8 mouse cellular contexts compared by ENCODE assay signal in genomic region chr14:34501804-34502474, GRCm38 (mm10). TPM values are rescaled to one million over a fixed set of nuclear protein-coding genes. Genes with fewer than 3 reads are reported as not detected.
DNase-seq lines count a peak whose midpoint lies in the region; ATAC-seq and TF ChIP-seq lines count a peak whose summit lies in the region.

No protein-coding gene starts in this region.

- no peak overlapping the region for H3K4me2 ChIP-seq in CH12.LX (ENCODE audit: insufficient read depth, low read depth, poor library complexity, severe bottlenecking)
- peak overlapping the region; percentile 51 for H3K4me2 ChIP-seq in embryonic facial prominence, embryonic 15.5 days (replicated peaks)

- DNase-seq in CH12.LX (ENCODE audit: extremely low read depth) = no peak
- peak; percentile 57 to 66 for DNase-seq in adrenal gland, postnatal 36 days
- peak; percentile 40 to 55 for DNase-seq in heart, postnatal 14 days
- peak; percentile 44 to 52 for DNase-seq in layer of hippocampus, postnatal 36 days
- DNase-seq in lung, postnatal 14 days = peak; percentile 44
- DNase-seq in right cerebral cortex, adult 18-20 months = peak; percentile 38
- DNase-seq in c-Kit-positive CD71-positive TER-119-positive erythroid progenitor cells, embryonic 14.5 days (ENCODE audit: low spot score) = no peak

- no peak for TF ChIP-seq EP300 in CH12.LX (IDR thresholded peaks at IDR 0.05; ENCODE audit: low read length)

- no peak for TF ChIP-seq POLR2A in CH12.LX (IDR thresholded peaks at IDR 0.05; ENCODE audit: low read depth, low read length)

- TF ChIP-seq CTCF in CH12.LX (conservative IDR thresholded peaks at IDR 0.05 in 1 of 2, IDR thresholded peaks at IDR 0.05 in 1 of 2; ENCODE audit: low read depth in 2 of 2, low read length in 2 of 2) = no peak

- WGBS in embryonic facial prominence, embryonic 15.5 days = under 1% methylated on average over 64 of the region's 77 CpGs

- H3K79me2 ChIP-seq in CH12.LX (replicated peaks; ENCODE audit: control insufficient read depth, extremely low read depth, insufficient read depth, poor library complexity, severe bottlenecking) = peaks cover 45% of the 10 kb centered on the region

- dilution Hi-C loops in CH12.LX (cut with MboI; ENCODE audit: extremely low pct_ligation_motif_present, extremely low pct_unique_long_range_greater_than_20kb, low sequenced_read_pairs) = no loop called here

- H3K36me3 ChIP-seq in CH12.LX (replicated peaks in 1 of 2; ENCODE audit: control insufficient read depth in 1 of 2, insufficient read depth in 1 of 2, low read length in 1 of 2) = no peaks in the 10 kb centered on the region
- H3K36me3 ChIP-seq in embryonic facial prominence, embryonic 15.5 days = no peaks in the 10 kb centered on the region

- H3K27me3 ChIP-seq in CH12.LX (replicated peaks) = no peaks in the 10 kb centered on the region
- no peaks in the 10 kb centered on the region for H3K27me3 ChIP-seq in embryonic facial prominence, embryonic 15.5 days

- H3K9me3 ChIP-seq in CH12.LX (replicated peaks; ENCODE audit: low read length) = no peaks in the 10 kb centered on the region
- no peaks in the 10 kb centered on the region for H3K9me3 ChIP-seq in embryonic facial prominence, embryonic 15.5 days (replicated peaks)

- peak overlapping the region; percentile 87 to 93 (median 92) for H3K4me3 ChIP-seq in CH12.LX (replicated peaks in 1 of 3; ENCODE audit: low read depth in 2 of 3, low read length in 2 of 3, poor library complexity in 1 of 3)
- peak overlapping the region; percentile 86 for H3K4me3 ChIP-seq in embryonic facial prominence, embryonic 15.5 days (replicated peaks)

- H3K9ac ChIP-seq in CH12.LX (ENCODE audit: insufficient read depth, low read depth) = peak overlapping the region; percentile 84
- H3K9ac ChIP-seq in embryonic facial prominence, embryonic 15.5 days = peak overlapping the region; percentile 93

- intact Hi-C loops in heart, postnatal 14 days (cut with DNase I) = loop anchor here (2.0 kb wide), 1 partner anchor 47 kb away; no protein-coding TSS in a partner anchor

- peak; percentile 53 for ATAC-seq in embryonic facial prominence, embryonic 15.5 days (ENCODE audit: insufficient number of reproducible peaks, low FRiP score, low TSS enrichment, low read depth)

- peaks cover 0 to 47% of the 10 kb centered on the region in 2 experiments; a peak in 3 of 4 replicates for H3K4me1 ChIP-seq in CH12.LX (ENCODE audit: control insufficient read depth in 1 of 2, insufficient read depth in 2 of 2)
- peaks cover 38% of the 10 kb centered on the region for H3K4me1 ChIP-seq in embryonic facial prominence, embryonic 15.5 days

- no peak for TF ChIP-seq RAD21 in CH12.LX (IDR thresholded peaks at IDR 0.05; ENCODE audit: low read depth, low read length)

- in situ Hi-C loops in CH12.LX (cut with MboI; ENCODE audit: low pct_ligation_motif_present, low pct_unique_long_range_greater_than_20kb, low sequenced_read_pairs) = loop anchor here (5.0 kb wide), 1 partner anchor 45 kb away; no protein-coding TSS in a partner anchor

- peak overlapping the region; percentile 65 for H3K27ac ChIP-seq in CH12.LX (ENCODE audit: insufficient read depth, low read depth)
- peak overlapping the region; percentile 96 for H3K27ac ChIP-seq in embryonic facial prominence, embryonic 15.5 days (replicated peaks)

TF ChIP-seq in CH12.LX, 34 proteins besides CTCF, POLR2A, EP300 and RAD21:
- TF ChIP-seq ZNF384 (IDR thresholded peaks at IDR 0.05; ENCODE audit: low read depth, low read length) = peak; percentile 34; the same call in 1 of the 2 replicates
- peak; percentile 98 for TF ChIP-seq UBTF (IDR thresholded peaks at IDR 0.05; ENCODE audit: low read depth, low read length)
- peak; percentile 43; the same call in 1 of the 2 replicates for TF ChIP-seq SIN3A (IDR thresholded peaks at IDR 0.05; ENCODE audit: low read length)
- no peak for TF ChIP-seq JUN (IDR thresholded peaks at IDR 0.05; ENCODE audit: insufficient read depth, low read depth, low read length)

RNA-seq across cellular contexts. Expression of gene Bmpr1a, which starts 1.2 kb away (rescaled TPM):
- 26.2 and 32.6 TPM in 2 replicates for total RNA-seq in CH12.LX (2012; rRNA removed)
- 46.7 and 47.9 TPM in 2 replicates for total RNA-seq in CH12.LX (2014; rRNA removed)
- polyA plus RNA-seq in CH12.LX (2012; ENCODE audit: insufficient read length, low read depth) = 29.8 and 30.1 TPM in 2 replicates
- 10 to 100 TPM; 58.6 to 74.3 TPM for total RNA-seq in adrenal gland, postnatal 36 days (2021)
- polyA plus RNA-seq in embryonic facial prominence, embryonic 15.5 days (2015; fragmentation: Nextera tagmentation; extraction: Ambion mirVana) = 51.0 and 54.2 TPM in 2 replicates
- 10 to 100 TPM; 73.6 to 77.2 TPM for total RNA-seq in heart, postnatal 14 days (2021)
- 10 to 100 TPM; 40.2 to 40.7 TPM for total RNA-seq in layer of hippocampus, postnatal 36 days (2021)

RNA-seq across cellular contexts. Expression of gene 9230112D13Rik, which starts 20.7 kb away (rescaled TPM):
- total RNA-seq in CH12.LX (2012; rRNA removed) (0.80 and 1.6 TPM in 2 replicates), CH12.LX (2014; rRNA removed) (1.7 and 2.6 TPM in 2 replicates)
- 1.4 and 1.9 TPM in 2 replicates for polyA plus RNA-seq in CH12.LX (2012; ENCODE audit: insufficient read length, low read depth)
- total RNA-seq in adrenal gland, postnatal 36 days (2021) = not detected
- not detected in 2 replicates for polyA plus RNA-seq in embryonic facial prominence, embryonic 15.5 days (2015; fragmentation: Nextera tagmentation; extraction: Ambion mirVana)
- total RNA-seq in heart, postnatal 14 days (2021) = not detected
- not detected for total RNA-seq in layer of hippocampus, postnatal 36 days (2021)

Comparison
In these comparisons a context has a peak if more than half of its experiments do, and no peak if none do; other contexts are left out.
1. DNase-seq: peak in adrenal gland, postnatal 36 days (2 of 2), heart, postnatal 14 days (2 of 2), layer of hippocampus, postnatal 36 days (2 of 2), lung, postnatal 14 days (single experiment) and right cerebral cortex, adult 18-20 months (single experiment); none in CH12.LX (single experiment) and c-Kit-positive CD71-positive TER-119-positive erythroid progenitor cells, embryonic 14.5 days (single experiment).